Mouse (Mus musculus): Measurements from ENCODE around the gene 2210011C24Rik. TPM values are rescaled to one million over a fixed set of nuclear protein-coding genes. Genes with fewer than 3 reads are reported as not detected.

Gene 2210011C24Rik
- total RNA-seq (2021): 1 to 10 TPM in 1 of 2 experiments, under 1 TPM in 1; 0.63 to 2.0 TPM
- long read RNA-seq: 0 reads

DNA sequence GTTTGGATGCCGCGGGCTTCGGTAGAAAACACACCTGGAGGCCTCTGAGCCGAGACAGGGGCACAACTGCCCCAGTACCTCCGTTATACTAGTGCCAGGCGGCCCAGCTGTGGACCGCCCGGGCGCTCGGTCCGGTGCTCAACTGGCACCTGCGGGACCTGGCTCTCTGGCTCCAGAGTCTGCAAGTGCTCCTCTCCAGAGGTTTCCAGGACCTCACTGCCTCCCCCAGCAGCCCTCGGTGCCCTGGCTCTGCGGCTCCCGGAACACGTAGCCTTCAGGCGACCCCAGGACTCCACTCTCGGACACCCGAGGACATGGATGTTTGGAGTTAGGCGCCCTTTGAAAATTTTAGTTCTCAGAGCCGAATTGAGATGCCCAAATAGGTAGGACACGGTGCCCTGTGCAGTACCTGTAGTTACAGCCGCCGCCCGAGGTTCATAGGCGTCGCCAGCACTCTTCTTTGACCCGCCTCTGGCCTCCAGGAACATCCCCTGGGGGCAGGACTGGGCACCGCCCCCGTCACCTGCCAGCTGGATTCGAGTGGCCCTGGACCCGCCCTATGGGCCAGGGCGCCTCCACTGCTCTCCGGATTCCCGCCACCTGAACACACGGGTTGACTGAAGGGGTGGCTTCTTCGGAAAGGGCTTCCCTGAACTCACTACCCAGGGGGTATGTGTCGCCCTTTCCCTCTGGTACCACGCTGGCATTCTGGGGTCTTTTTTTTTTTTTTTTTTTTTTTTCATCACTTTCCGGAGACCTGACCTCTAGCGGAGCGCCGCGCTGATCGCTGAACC lies at the start of gene 2210011C24Rik:
TSS of gene 2210011C24Rik (minus strand) at position 467 of the 794 bp plus-strand sequence.
- DNase-seq (ENCODE audit: low spot score in 2 of 2): no peak

DNA sequence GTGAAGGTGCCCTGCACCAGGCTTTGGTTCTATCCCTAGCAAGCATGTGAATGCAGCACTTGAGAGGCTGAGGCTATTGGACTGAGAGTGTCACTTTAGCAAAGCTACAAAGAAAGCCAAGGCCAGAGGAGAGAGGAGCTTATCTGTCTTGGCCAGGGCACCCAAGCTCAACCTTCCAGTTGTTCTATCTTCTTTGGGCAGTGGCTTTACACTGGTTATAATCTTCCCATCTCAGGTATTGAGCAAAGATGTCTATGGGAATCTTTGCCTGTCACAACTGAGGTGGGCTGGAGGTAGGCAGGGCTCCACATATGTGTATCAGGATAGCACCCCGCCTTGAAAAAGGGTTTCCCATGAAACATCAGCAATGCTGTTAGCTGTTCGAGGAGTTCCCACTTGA lies 48.3 kb upstream of the 2210011C24Rik start:
- DNase-seq (ENCODE audit: low spot score in 2 of 2): no peak

DNA sequence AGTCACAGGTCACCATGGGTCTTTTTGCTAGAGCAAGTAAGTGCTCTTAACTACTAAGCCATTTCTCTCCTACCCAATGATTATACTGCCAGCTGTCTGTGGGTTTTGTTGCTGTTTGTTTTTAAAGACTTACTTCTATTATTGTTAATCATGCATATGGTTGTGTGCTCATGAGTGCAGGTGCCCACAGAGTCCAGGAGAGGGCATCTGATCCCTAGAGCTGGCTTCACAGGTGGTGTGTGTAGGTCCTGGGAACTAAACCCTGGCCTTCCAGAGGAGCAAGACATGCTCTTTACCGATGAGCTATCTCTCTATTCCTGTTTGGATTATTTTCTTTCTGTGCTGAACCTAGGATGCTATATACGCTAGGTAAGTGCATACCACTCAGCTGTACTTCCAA lies 47.3 kb upstream of the 2210011C24Rik start:
- no peak for DNase-seq (ENCODE audit: low spot score in 2 of 2)

DNA sequence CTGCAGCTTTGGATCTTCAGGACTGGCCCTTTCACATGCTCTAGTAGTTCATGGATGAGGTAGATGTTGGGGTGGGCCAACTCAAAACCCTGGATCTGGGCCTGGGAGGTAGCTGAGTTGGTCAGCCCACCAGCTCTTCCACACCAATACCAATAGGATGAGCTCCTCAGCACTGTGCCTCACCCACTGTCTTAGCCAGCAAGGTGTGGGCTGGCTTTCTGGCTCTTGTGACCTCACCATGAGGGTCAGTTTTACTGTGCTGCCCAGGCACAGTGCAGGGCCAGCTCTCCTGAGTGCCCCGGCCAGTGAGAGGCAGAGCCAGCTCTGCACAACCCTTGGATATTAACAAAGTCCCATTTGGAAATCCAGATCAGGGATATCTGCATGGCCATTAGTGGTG lies 45.9 kb upstream of the 2210011C24Rik start:
- DNase-seq (ENCODE audit: low spot score in 2 of 2): no peak

DNA sequence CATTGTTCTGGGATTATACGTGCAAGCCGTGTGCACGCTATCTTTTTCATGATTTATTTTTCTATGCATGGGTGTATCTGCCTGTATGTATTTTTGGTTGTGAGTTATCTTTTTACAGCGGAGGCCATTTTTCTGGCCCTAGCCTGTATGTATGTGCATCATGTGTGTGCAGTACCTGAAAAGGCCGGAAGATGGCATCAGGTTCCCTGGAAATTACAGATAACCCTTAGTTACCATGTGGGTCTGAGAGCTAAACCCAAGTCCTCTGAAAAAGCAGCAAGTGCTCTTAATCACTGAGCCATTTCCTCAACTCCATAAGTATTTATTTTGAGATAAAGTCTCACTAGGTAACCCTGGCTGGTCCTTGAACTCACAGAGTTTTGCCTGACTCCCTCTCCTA lies 41.3 kb upstream of the 2210011C24Rik start:
- DNase-seq (ENCODE audit: low spot score in 2 of 2): no peak

DNA sequence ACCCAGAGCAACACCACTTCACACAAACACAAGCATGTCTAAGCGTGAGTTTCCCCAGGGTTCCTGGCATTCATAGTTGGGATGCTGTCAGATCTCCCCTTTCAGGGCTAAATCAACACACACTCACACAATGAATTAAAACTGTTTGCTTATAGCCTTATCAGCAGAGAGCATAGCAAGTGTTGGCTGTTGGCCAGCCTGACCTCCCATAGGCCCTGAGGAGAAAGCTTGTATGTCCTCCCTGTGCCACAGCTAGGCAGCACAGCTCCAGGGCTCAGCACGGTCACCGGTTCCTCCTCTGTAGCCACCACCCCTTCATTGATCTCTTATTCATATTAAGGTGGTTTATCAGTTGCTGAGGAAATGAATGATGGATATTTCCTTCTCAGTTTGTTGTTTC lies 40.8 kb upstream of the 2210011C24Rik start:
- DNase-seq (ENCODE audit: low spot score in 2 of 2): no peak

DNA sequence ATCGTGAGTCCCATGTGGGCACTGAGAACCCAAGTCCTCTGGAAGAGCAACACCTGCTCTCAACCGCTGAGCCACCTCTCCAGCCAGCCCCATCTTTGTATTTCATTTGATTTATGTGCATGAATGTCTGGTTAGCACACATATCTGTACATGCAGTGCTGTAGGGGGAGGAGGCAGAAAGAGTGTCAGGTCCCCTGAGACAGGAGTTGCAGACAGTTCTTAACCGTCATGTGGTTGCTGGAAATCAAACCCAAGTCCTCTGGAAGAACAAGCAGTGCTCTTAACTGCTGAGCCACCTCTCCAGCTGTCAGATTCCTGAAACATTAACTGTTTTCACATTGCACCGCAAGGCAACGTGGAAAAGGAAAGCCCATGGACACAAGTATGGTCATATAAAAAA lies 36.2 kb upstream of the 2210011C24Rik start:
- no peak for DNase-seq (ENCODE audit: low spot score in 2 of 2)

DNA sequence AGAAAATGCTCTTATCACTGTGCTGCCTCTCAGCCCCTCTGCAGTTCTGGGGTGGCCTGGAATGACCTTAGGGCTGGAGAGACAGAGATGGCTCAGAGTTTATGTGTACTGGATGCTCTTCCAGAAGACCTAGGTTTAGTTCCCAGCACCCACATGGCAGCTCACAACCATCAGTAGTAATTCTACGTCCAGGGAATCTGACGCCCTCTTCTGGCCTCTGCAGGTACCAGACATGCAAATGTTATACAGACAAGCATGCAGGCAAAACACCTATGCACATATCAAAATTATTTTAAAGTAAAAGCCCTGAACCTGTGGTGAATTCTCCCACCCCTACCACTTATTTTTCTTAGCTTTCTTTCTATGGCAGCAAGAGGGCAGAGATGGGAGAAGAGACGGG lies 34.5 kb upstream of the 2210011C24Rik start:
- no peak for DNase-seq (ENCODE audit: low spot score in 2 of 2)

DNA sequence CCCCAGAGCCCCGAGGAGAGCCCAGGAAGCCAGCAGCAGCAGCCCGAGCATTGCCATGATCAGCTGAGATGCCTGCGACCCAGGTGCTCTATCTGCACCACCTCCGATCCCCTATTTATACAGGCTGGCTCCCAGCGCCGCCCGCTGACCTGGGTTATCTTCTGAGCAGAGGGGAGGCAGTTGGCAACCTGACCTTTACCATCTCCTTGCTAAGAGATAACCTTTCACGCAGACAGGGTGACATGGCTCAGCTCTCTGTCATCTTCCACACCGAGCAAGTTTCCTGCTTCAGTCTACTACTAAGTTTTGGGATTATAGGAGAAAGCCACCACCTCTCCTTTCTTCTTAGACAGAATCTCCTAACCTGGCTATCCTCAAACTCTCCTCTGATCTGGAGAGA lies 32.9 kb upstream of the 2210011C24Rik start, which contains the start of gene Rln3:
TSS of gene Rln3 (minus strand) at position 101 of the 400 bp plus-strand sequence.
- DNase-seq (ENCODE audit: low spot score in 2 of 2): no peak

DNA sequence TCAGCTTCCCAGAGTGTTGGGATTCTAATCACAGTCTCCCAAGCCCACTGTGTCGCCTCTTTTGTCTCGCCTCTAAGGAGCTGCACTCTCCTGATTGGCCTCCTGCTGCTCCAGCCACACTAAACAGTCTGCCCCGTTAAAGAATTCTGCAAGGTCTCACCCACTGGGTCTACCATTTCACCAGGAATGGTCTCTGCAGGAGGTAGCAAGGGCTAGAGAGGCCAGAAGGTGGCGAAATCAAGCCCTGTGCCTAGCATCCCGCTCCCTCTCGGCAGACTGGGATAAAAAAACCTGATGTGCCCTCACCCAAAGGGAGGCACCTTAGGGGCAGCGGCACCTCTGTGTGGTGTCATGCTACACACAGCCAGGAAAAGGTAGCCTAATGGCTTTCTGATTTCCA lies 32.1 kb upstream of the 2210011C24Rik start:
- DNase-seq (ENCODE audit: low spot score in 2 of 2): no peak

DNA sequence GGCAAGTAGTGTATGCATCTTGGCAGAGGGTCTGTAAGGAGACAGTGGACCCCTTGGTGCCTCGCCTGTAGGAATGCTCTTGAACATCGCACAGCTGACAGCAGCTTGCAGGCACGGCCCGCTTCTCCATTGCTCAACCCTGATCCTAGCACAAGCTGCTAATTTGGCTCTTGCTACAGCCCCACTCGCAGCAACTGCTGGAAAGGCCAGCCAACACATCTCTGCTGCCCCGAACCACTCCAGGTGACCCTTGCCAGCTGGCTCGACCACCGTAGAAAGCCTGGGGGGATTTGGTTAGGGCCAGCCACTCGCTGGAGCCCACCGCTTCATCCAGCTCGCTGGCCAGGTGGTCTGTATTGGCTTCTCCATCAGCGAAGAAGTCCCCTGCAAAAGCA lies 31.0 kb upstream of the 2210011C24Rik start:
- no peak for DNase-seq (ENCODE audit: low spot score in 2 of 2)

DNA sequence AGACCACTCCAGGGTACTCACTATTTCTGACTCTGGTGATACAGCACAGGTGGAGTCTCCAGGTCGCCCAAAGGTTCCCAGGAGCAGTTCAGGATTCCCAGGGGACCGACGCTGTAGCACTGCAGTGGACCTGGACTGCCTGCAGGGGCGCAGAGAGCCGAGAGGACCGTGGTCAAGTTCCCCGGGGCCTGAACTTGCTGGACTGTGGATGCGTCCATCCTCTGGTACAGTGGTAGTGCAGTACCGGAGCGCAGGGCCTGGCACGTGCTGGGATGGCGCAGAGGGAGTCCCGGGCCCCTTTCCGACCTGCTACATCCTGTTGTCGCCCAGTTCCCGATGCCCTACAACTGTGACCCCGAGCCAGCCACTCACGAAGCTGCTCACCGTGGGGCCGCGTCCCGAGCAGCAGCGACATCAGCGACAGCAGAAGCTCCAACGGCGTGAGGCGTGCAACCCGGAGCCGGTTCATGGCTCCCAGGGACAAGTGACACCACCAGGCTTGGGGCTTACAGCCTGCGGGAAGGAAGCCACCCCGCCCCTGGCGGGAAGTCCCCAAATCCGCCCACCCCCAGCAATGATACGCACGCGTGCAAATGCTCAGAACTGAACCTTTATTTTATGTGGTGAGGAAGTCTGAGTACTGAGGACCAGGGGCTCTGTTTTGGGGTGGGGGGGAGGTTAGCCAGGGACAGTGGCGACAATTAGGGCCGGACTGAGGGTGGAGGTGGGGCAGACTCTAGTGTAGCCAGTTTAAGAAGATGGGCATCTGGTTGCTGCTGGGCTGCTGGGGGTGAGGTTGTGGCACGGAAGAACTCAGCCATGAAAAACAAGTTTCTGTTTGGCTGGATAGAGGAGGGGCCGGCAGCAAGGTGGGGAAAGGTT lies 30.3 kb upstream of the 2210011C24Rik start, which contains the start of gene Il27ra:
TSS of gene Il27ra (minus strand) at position 524 of the 882 bp plus-strand sequence.
- DNase-seq (ENCODE audit: low spot score in 2 of 2): peak in 1 of 2 experiments; percentile 29

DNA sequence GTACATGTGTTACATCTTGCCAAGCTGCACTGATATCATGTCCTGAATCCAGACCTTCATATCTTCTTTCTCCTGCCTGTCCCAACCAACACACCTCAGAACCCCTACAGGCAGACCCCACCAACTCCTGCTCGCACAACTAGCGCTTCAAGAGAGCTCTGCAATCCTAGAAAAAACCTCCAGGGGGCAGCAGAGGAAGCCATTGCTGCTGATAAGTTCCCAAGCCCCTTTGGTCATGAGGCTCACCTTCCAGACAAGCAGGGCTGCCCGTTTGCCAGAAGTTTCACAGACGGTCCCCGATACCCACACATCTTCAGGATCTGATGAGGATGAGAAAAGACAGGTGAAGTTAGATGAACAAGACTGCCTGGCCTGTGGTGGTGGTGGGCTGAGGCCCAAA lies 27.1 kb upstream of the 2210011C24Rik start:
- DNase-seq (ENCODE audit: low spot score in 2 of 2): peak; percentile 53 to 87

DNA sequence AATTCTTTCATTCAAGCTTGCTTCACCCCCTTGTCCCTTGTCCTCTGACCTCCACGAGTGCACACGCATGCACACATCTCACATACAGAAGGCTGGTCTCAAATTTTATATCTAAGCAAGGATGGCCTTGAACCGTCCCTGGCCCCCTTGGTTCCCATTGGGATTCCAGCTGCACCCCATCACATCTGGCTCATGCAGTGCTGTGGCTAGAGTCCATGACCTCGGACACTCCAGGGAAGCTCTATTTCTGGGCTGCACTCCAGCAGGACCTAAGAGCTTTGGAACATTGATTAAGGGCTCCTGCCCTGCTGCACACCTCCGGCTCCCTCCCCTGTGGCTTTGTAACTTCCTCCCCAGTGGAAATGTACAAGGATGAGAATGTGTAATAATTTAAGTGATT lies 26.0 kb upstream of the 2210011C24Rik start:
- no peak for DNase-seq (ENCODE audit: low spot score in 2 of 2)

DNA sequence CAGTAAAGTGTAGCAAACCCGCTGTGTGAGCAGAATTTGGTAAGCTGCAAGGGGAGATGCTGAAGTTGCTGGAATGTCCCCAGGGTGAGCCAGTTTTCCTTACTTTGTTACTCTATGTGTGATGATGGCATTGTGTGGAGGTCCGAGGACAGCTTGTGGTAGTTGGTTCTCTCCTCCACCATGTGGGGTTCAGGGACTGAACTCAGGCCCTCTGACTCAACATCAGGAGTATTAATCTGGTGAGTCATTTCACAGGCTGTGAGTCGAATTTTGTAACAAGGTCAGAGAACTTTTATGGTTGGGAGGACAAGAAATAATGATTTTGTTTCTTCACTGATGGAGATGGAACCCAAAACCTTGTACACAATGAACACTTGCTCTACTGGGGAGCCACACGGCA lies 20.8 kb upstream of the 2210011C24Rik start:
- no peak for DNase-seq (ENCODE audit: low spot score in 2 of 2)

DNA sequence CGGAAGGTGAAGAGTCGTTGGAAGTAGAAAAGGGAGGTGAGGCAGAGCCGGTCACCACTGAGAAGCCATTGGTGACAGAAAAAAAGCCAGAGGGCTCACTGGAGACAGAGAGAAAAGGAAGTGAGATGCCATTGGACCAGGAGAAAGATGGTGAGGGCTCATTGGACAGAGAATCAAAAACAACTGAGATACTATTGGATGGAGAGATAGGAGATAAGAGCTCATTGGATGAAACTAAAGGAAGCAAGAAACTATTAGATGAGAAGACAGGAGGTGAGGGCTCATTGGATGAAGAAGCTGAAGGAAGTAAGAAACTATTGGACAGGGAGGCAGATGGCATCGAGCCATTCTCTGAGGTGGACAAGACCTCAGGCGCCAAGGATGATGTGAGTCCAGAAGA lies 17.3 kb upstream of the 2210011C24Rik start:
- DNase-seq (ENCODE audit: low spot score in 2 of 2): no peak

DNA sequence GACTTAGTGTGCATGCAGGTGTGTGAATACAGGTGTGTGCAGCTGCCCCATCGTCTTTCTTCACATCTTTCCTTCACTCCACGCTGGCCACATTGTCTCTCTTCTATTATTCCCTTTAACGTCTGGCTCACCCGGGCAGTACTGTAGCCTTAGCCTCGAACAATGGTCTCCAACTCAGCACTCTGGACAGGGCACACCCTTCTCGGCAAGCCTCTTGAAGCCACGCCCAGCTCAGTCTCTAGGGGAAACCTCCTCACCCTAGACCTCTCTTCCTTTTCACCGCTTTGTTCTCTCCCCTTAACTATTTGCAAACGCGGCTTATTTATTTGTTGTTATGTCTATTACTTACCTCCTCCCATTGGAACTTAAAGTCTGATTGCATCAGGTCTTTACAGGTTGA lies 15.5 kb upstream of the 2210011C24Rik start:
- DNase-seq (ENCODE audit: low spot score in 2 of 2): no peak

DNA sequence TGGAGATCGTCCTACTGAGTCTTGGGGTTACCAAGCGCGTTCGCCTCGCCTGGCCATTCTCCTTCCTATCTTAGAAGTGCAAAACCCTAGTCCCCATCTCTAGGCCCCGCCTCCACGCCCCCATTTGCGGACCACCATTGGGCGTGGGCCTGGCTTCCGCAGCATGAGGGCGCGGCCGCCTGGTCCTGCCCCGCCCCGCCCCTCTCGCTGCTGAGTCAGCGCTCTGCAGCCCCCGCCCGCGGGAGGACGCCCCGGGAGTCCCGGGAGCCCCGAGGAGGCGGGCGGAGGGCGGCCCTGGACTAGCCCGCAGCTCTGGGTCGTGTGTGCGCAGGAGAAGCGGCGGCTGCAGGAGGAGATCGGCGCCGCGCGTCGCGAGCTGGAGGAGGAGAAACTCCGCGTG lies 13.9 kb upstream of the 2210011C24Rik start:
- peak in 1 of 2 experiments; percentile 34 for DNase-seq (ENCODE audit: low spot score in 2 of 2)

DNA sequence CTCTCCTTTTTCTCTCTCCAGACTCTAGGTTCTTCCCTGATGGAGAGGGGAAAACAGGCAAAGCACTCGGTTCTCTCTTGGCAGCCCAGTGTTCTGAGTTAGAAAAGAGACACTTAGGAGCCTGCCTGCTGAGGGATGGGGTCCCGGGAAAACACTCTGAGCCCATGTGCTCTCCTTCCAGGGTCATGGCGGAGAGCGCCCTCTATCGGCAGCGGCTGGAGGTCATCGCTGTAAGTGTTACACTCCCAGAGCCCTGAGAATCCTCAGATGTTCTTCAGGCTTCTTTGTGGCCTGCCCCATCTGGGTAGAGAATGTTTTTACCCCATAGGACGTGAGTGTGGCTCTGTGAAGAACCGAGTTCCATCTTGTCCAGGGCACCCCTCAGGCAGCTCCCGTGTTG lies 12.2 kb upstream of the 2210011C24Rik start:
- DNase-seq (ENCODE audit: low spot score in 2 of 2): no peak

DNA sequence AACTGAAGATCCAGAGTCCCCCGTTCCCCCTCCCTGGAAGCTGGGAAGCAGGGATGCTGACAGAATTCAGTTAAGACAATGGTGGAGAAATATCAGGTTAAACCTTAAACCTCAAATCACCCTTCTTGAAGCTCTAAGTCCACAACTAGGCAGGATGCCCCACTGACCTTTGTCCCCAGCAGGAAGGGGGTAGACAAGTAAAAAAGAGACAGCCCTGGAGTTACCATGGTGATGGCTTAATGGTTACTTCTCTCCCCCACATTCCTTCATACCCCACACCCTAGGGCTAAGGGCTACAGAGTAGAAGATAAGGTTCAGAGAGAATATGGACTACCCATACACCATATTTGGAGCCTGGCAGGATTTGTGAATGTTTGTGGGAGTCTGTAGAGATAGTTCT lies 11.7 kb upstream of the 2210011C24Rik start:
- no peak for DNase-seq (ENCODE audit: low spot score in 2 of 2)

DNA sequence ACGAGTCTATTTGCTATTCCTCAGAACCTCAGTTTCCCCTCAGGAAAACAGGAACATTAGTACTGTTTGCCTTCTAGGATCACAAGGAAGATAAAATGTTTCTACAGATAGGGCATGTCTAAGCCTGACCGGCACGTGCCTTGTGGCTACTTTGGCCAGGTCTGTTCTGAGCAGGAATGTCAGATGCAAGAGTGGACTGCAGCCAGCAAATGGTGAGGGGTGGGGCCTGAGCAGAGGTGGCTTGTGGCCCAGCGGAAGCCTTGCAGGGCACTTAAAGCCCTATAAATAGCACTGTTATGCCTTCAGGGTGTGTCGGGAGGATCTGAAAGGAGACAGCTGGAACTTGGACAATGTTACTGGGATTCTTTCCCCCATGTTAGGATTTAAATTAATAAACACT lies 11.1 kb upstream of the 2210011C24Rik start:
- DNase-seq (ENCODE audit: low spot score in 2 of 2): no peak

DNA sequence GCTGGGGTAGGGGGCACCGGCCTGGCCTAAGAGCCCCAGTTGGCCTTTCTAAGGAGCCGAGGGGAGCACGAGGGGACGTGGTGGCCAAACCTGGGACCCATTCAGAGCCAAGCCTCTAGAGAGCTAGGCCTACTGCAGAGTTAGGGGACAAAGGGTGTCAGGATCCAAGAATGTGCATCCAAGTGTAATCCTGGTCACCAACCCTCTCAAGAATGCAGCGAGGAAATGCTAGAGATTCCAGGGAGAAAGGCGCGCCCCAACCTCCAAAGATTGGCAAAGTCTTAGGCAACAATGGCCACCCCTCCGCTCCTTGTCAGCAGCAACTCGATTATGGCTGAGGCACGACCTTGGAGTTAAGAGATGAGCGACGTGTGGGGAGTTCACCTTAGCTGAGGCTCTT lies 9.6 kb upstream of the 2210011C24Rik start:
- DNase-seq (ENCODE audit: low spot score in 2 of 2): no peak
